Mouse (Mus musculus): ENCODE data around the gene Isoc2b. TPM values are rescaled to one million over a fixed set of nuclear protein-coding genes. Genes with fewer than 3 reads are reported as not detected.
A peak's percentile ranks its signal among the peaks of the same experiment; 100 is the strongest.
"Not testable (repeated sequence)": the region's sequence is repeated elsewhere in the genome, so short reads cannot be mapped to it uniquely, and the experiment has no call there.

The Isoc2b gene
- polyA plus RNA-seq, 1 experiment from 2014 or later: 3.7 TPM

DNA sequence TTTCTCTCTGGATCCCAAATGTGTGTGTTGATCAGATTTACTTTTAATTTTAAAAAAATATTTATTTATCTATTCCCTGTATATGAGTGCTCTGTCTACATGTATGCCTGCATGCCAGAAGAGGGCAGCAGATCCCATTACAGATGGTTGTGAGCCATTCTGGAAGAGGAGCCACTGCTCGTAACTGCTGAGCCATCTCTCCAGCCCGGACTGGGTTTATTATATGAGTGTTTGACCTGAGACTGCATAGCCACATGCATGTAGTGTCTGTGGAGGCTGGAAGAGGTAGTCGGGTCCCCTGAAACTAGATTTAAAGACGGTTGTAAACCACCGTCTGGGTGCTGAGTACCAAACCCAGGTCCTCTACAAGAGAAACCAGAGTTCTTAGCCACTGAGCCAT is 5.0 kb downstream of the Isoc2b start:
- Histone ChIP-seq H3K27me3 (replicated peaks) (no peaks in the 10 kb centered on the region), H3K27ac (replicated peaks) (peak overlapping the region; percentile 79), H3K9ac (replicated peaks) (no peak overlapping the region), H3K9me3 (replicated peaks) (no peaks in the 10 kb centered on the region), H3K4me3 (replicated peaks) (peak overlapping the region; percentile 51), H3K4me2 (peak overlapping the region; percentile 71), H3K4me1 (peaks cover 17% of the 10 kb centered on the region), H3K36me3 (no peaks in the 10 kb centered on the region)
- WGBS: 58% methylated on average over 5 of the region's 5 CpGs
- ATAC-seq (ENCODE audit: low FRiP score): peak; percentile 30

DNA sequence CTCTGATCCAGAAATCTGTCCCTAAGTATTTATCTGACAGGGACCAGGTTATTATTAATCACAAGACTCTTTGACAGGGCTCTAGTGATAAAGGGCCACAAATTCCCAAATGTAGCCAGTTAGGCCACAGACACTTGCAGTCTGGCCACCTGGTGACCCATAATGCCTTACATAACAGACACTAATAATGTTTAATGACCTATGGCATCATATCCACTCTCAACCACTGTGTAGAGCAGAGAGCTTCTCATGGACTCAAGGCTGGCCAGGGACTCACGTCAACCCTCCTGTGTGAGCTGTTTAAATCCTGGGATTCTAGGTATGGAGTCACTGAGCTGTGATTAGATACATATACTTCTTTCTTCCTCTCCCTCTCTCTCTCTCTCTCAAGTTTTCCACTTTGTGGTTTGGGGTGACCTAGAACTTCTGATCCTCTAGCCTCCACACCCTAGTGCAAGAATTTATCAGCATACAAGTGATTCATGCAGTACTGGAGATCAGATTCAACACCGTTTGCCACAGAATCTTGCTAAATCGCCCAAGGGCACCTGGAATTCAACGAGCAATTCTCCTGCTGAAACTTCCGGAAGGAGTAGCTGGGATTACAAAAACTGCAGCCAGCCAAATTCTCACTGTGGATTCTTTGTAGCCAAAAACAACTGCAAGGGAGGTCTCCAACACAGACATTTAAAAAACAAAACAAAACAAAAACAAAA is 5.8 kb downstream of the Isoc2b start:
- ATAC-seq (ENCODE audit: low FRiP score): no peak
- Histone ChIP-seq H3K36me3 (no peaks in the 10 kb centered on the region), H3K9me3 (replicated peaks) (no peaks in the 10 kb centered on the region), H3K9ac (replicated peaks) (no peak overlapping the region), H3K4me2 (no peak overlapping the region), H3K27ac (replicated peaks) (no peak overlapping the region), H3K4me3 (replicated peaks) (no peak overlapping the region), H3K27me3 (replicated peaks) (no peaks in the 10 kb centered on the region), H3K4me1 (peaks cover 17% of the 10 kb centered on the region)
- WGBS: 84% methylated on average over 5 of the region's 5 CpGs

- WGBS: 81% methylated on average over 7 of the region's 7 CpGs
- H3K4me3 ChIP-seq (replicated peaks): no peak overlapping the region
- H3K4me2 ChIP-seq: no peak overlapping the region
- H3K36me3 ChIP-seq: no peaks in the 10 kb centered on the region
- H3K9me3 ChIP-seq (replicated peaks): no peaks in the 10 kb centered on the region
- H3K4me1 ChIP-seq: peaks cover 17% of the 10 kb centered on the region
- no peak for ATAC-seq (ENCODE audit: low FRiP score)
- no peak overlapping the region for H3K27ac ChIP-seq (replicated peaks)
- no peak overlapping the region for H3K9ac ChIP-seq (replicated peaks)
- H3K27me3 ChIP-seq (replicated peaks): no peaks in the 10 kb centered on the region
Observed at GRCm38 (mm10) chr7:4863541-4864080, 6.4 kb downstream of the Isoc2b start.

DNA sequence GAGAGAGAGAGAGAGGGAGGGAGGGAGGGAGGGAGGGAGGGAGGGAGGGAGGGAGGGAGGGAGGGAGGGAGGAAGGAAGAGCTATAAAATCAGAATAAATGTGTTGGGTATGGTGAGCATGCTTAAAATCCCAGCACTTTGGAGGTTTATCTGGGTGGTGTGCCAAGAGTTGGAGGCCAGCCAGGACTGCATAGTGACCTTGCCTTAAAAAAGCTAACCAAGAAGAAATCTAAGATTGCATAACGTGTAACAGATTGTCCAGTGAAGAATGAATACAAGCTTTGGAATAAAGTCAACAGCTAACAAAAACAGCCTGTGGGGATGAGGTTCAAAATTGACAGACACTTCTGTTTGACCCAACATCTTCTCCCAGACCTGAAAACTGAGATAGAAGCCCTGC is 7.0 kb downstream of the Isoc2b start:
- ATAC-seq (ENCODE audit: low FRiP score): no peak
- 70% methylated on average over 1 of the region's 1 CpGs for WGBS
- H3K9me3 ChIP-seq (replicated peaks): no peaks in the 10 kb centered on the region
- no peaks in the 10 kb centered on the region for H3K27me3 ChIP-seq (replicated peaks)
- peaks cover 17% of the 10 kb centered on the region for H3K4me1 ChIP-seq
- no peak overlapping the region for H3K9ac ChIP-seq (replicated peaks)
- H3K27ac ChIP-seq (replicated peaks): no peak overlapping the region
- no peaks in the 10 kb centered on the region for H3K36me3 ChIP-seq
- no peak overlapping the region for H3K4me3 ChIP-seq (replicated peaks)
- H3K4me2 ChIP-seq: no peak overlapping the region

- not testable (repeated sequence) for H3K27ac ChIP-seq (replicated peaks); H3K4me1 ChIP-seq; H3K36me3 ChIP-seq; H3K4me2 ChIP-seq; H3K27me3 ChIP-seq (replicated peaks); H3K4me3 ChIP-seq (replicated peaks); H3K9ac ChIP-seq (replicated peaks); ATAC-seq (ENCODE audit: low FRiP score); H3K9me3 ChIP-seq (replicated peaks)
- 83% methylated on average over 3 of the region's 3 CpGs for WGBS
Observed at GRCm38 (mm10) chr7:4860926-4861325, 9.1 kb downstream of the Isoc2b start.

GRCm38 (mm10) chr7:4859418-4859978 is 10.6 kb downstream of the Isoc2b start:
- H3K4me1 ChIP-seq: no peaks in the 10 kb centered on the region
- ATAC-seq (ENCODE audit: low FRiP score): no peak
- no peak overlapping the region for H3K27ac ChIP-seq (replicated peaks)
- no peaks in the 10 kb centered on the region for H3K27me3 ChIP-seq (replicated peaks)
- H3K36me3 ChIP-seq: no peaks in the 10 kb centered on the region
- H3K4me3 ChIP-seq (replicated peaks): no peak overlapping the region
- H3K9me3 ChIP-seq (replicated peaks): no peaks in the 10 kb centered on the region
- no peak overlapping the region for H3K4me2 ChIP-seq
- no peak overlapping the region for H3K9ac ChIP-seq (replicated peaks)
- WGBS: 71% methylated on average over 12 of the region's 12 CpGs

DNA sequence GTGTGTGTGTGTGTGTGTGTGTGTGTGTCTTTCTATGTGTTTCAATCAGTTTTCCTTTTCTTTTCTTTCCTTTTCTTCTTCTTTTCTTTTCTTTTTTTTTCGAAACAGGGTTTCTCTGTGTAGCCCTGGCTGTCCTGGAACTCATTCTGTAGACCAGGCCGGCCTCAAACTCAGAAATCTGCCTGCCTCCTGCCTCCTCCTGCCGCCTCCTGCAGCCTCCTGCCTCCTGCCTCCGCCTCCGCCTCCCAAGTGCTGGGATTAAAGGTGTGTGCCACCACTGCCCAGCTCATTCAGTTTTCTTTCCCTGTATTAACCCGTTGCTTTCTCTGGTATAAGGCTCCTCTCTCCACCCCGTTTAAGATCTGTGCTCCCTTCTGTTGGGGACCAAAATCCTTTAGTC is 12.7 kb downstream of the Isoc2b start:
- WGBS: 72% methylated on average over 6 of the region's 7 CpGs
- Histone ChIP-seq H3K9ac (replicated peaks) (no peak overlapping the region), H3K4me3 (replicated peaks) (no peak overlapping the region), H3K4me1 (no peaks in the 10 kb centered on the region), H3K4me2 (no peak overlapping the region), H3K27ac (replicated peaks) (no peak overlapping the region), H3K36me3 (no peaks in the 10 kb centered on the region), H3K9me3 (replicated peaks) (no peaks in the 10 kb centered on the region), H3K27me3 (replicated peaks) (no peaks in the 10 kb centered on the region)
- ATAC-seq (ENCODE audit: low FRiP score): no peak

DNA sequence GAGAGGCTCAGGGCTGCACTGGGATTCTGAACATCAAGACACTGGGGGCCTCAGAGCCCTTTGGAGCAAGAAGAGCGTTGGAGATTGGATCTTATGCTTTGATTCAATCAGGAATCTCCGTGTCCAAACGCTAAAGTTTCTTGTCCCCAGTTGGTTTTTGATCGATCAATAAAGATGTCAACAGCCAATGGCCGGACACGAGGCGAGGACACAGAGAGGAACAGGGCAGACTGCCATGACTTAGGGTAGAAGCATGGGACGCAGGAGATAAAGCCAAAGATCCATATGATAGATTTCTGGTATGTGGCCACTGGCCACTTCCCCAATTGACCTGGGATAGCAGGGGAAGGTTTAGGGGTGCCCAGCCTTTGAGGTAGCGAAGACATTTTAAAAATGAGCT is 13.6 kb downstream of the Isoc2b start:
- Histone ChIP-seq H3K9me3 (replicated peaks) (no peaks in the 10 kb centered on the region), H3K27ac (replicated peaks) (no peak overlapping the region), H3K4me1 (no peaks in the 10 kb centered on the region), H3K4me2 (no peak overlapping the region), H3K27me3 (replicated peaks) (no peaks in the 10 kb centered on the region), H3K9ac (replicated peaks) (no peak overlapping the region), H3K36me3 (no peaks in the 10 kb centered on the region), H3K4me3 (replicated peaks) (no peak overlapping the region)
- no peak for ATAC-seq (ENCODE audit: low FRiP score)
- 88% methylated on average over 9 of the region's 9 CpGs for WGBS

DNA sequence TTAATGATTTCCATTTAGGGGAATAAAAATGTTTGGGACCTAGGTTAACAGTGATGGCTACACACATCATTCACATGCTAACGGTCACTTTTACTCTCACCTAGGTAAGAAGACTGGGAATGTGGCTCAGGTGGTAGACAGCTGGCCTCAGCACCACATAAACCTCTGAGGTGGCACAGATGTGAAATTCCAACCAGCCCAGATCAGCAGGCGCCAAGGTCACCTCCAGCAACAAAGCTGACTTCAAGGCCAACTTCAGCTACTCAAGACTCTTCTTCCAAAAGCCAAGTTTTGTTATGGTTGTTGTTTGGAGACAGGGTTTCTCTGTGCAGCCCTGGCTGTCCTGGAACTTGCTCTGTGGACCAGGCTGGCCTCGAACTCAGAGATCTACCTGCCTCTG is 16.4 kb downstream of the Isoc2b start:
- H3K4me3 ChIP-seq (replicated peaks): no peak overlapping the region
- H3K27me3 ChIP-seq (replicated peaks): no peaks in the 10 kb centered on the region
- no peaks in the 10 kb centered on the region for H3K36me3 ChIP-seq
- no peaks in the 10 kb centered on the region for H3K4me1 ChIP-seq
- ATAC-seq (ENCODE audit: low FRiP score): no peak
- no peak overlapping the region for H3K9ac ChIP-seq (replicated peaks)
- whole genome bisulfite sequencing: 82% methylated on average over 3 of the region's 3 CpGs
- H3K27ac ChIP-seq (replicated peaks): no peak overlapping the region
- no peaks in the 10 kb centered on the region for H3K9me3 ChIP-seq (replicated peaks)
- H3K4me2 ChIP-seq: no peak overlapping the region

DNA sequence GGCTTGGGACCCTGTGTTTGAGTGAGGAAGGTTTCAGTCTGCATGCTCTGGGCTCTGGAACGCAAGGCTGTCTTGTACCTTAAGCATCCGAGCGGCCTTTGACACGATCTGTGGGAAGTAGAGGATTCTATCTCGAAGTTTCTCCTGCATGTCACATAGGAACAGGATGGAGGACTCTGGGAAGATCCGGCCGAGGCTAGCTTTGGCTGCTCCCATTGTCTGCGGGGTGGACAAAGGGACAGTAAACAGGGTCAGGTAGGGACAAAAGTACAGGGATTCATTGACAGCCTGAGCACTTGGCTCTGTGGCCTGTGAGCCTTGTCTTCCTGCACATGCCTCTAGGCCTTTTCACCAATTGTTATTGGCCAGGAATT is 18.8 kb downstream of the Isoc2b start:
- Histone ChIP-seq H3K9me3 (replicated peaks) (no peaks in the 10 kb centered on the region), H3K36me3 (no peaks in the 10 kb centered on the region), H3K4me2 (no peak overlapping the region), H3K4me3 (replicated peaks) (no peak overlapping the region), H3K27me3 (replicated peaks) (0 out of 2 replicates have a peak, but pooled peaks cover 4% of the 10 kb centered on the region), H3K27ac (replicated peaks) (no peak overlapping the region), H3K9ac (replicated peaks) (no peak overlapping the region), H3K4me1 (no peaks in the 10 kb centered on the region)
- 70% methylated on average over 8 of the region's 8 CpGs for WGBS
- ATAC-seq (ENCODE audit: low FRiP score): no peak

GRCm38 (mm10) chr7:4850621-4851314 is 19.3 kb downstream of the Isoc2b start:
- no peaks in the 10 kb centered on the region for H3K36me3 ChIP-seq
- 0 out of 2 replicates have a peak, but pooled peaks cover 4% of the 10 kb centered on the region for H3K27me3 ChIP-seq (replicated peaks)
- no peak overlapping the region for H3K9ac ChIP-seq (replicated peaks)
- H3K27ac ChIP-seq (replicated peaks): no peak overlapping the region
- no peaks in the 10 kb centered on the region for H3K4me1 ChIP-seq
- 83% methylated on average over 11 of the region's 11 CpGs for WGBS
- no peaks in the 10 kb centered on the region for H3K9me3 ChIP-seq (replicated peaks)
- no peak overlapping the region for H3K4me2 ChIP-seq
- ATAC-seq (ENCODE audit: low FRiP score): no peak
- no peak overlapping the region for H3K4me3 ChIP-seq (replicated peaks)

- no peak for ATAC-seq (ENCODE audit: low FRiP score)
- H3K9ac ChIP-seq (replicated peaks): no peak overlapping the region
- 67% methylated on average over 9 of the region's 9 CpGs for WGBS
- no peaks in the 10 kb centered on the region for H3K9me3 ChIP-seq (replicated peaks)
- H3K4me2 ChIP-seq: no peak overlapping the region
- H3K36me3 ChIP-seq: no peaks in the 10 kb centered on the region
- H3K4me3 ChIP-seq (replicated peaks): no peak overlapping the region
- H3K27me3 ChIP-seq (replicated peaks): 0 out of 2 replicates have a peak, but pooled peaks cover 4% of the 10 kb centered on the region
- H3K27ac ChIP-seq (replicated peaks): no peak overlapping the region
- H3K4me1 ChIP-seq: peaks cover 5% of the 10 kb centered on the region; the same call in 1 of the 2 replicates
Observed at GRCm38 (mm10) chr7:4849372-4849771, 20.7 kb downstream of the Isoc2b start.

Data from neural tube, embryonic 15.5 days (tissue).